ENCODE assay signal across 8 mouse cellular contexts in genomic region chr12:99562867-99563189, GRCm38 (mm10). TPM values are rescaled to one million over a fixed set of nuclear protein-coding genes. Genes with fewer than 3 reads are reported as not detected.
DNase-seq lines count a peak whose midpoint lies in the region; ATAC-seq and TF ChIP-seq lines count a peak whose summit lies in the region.

No protein-coding gene starts in this region.

- peak overlapping the region; percentile 80 for H3K27ac ChIP-seq in forebrain, postnatal 0 days (ENCODE audit: low read depth, low read length)
- peak overlapping the region; percentile 84; the same call in 1 of the 2 replicates for H3K27ac ChIP-seq in kidney, embryonic 15.5 days
- no peak overlapping the region for H3K27ac ChIP-seq in midbrain, embryonic 11.5 days (ENCODE audit: low read depth, low read length)

- H3K9me3 ChIP-seq in forebrain, postnatal 0 days (ENCODE audit: low read length) = no peaks in the 10 kb centered on the region
- H3K9me3 ChIP-seq in kidney, embryonic 15.5 days (replicated peaks) = no peaks in the 10 kb centered on the region
- no peaks in the 10 kb centered on the region for H3K9me3 ChIP-seq in midbrain, embryonic 11.5 days (ENCODE audit: control insufficient read depth, low read length)

- ATAC-seq in forebrain, postnatal 0 days = no peak
- ATAC-seq in kidney, embryonic 15.5 days (replicated peaks; ENCODE audit: low FRiP score) = no peak
- no peak for ATAC-seq in midbrain, embryonic 11.5 days (ENCODE audit: low FRiP score)
- ATAC-seq in activated CD4-positive, CD25-positive, alpha-beta regulatory T cell, adult 4 months = no peak

- peak overlapping the region; percentile 89 for H3K4me3 ChIP-seq in forebrain, postnatal 0 days (ENCODE audit: low read depth, low read length)
- H3K4me3 ChIP-seq in kidney, embryonic 15.5 days (replicated peaks) = peak overlapping the region; percentile 78
- H3K4me3 ChIP-seq in midbrain, embryonic 11.5 days (ENCODE audit: low read depth, low read length) = peak overlapping the region; percentile 53

- H3K27me3 ChIP-seq in forebrain, postnatal 0 days (ENCODE audit: insufficient read depth, low read length) = no peaks in the 10 kb centered on the region
- no peaks in the 10 kb centered on the region for H3K27me3 ChIP-seq in kidney, embryonic 15.5 days
- no peaks in the 10 kb centered on the region for H3K27me3 ChIP-seq in midbrain, embryonic 11.5 days (ENCODE audit: control insufficient read depth, insufficient read depth, low read length)

- TF ChIP-seq CTCF in forebrain, postnatal 0 days (IDR thresholded peaks at IDR 0.05; ENCODE audit: low read depth) = no peak

- peak overlapping the region; percentile 82 for H3K9ac ChIP-seq in forebrain, postnatal 0 days
- H3K9ac ChIP-seq in kidney, embryonic 15.5 days = peak overlapping the region; percentile 79
- H3K9ac ChIP-seq in midbrain, embryonic 11.5 days (ENCODE audit: low read length) = peak overlapping the region; percentile 69

- H3K36me3 ChIP-seq in forebrain, postnatal 0 days (ENCODE audit: insufficient read depth) = no peaks in the 10 kb centered on the region
- no peaks in the 10 kb centered on the region for H3K36me3 ChIP-seq in kidney, embryonic 15.5 days
- no peaks in the 10 kb centered on the region for H3K36me3 ChIP-seq in midbrain, embryonic 11.5 days (ENCODE audit: control insufficient read depth, insufficient read depth, low read length)

- H3K4me2 ChIP-seq in forebrain, postnatal 0 days (ENCODE audit: low read depth) = peak overlapping the region; percentile 74
- peak overlapping the region; percentile 91 for H3K4me2 ChIP-seq in kidney, embryonic 15.5 days
- peak overlapping the region; percentile 52 for H3K4me2 ChIP-seq in midbrain, embryonic 11.5 days

- peak; percentile 27 to 53 for DNase-seq in cerebellum, postnatal 14 days
- no peak for DNase-seq in cerebellum, postnatal 4 days (ENCODE audit: low spot score in 2 of 2)
- DNase-seq in adipocyte (ENCODE audit: low spot score) = peak; percentile 66
- peak; percentile 63 for DNase-seq in forebrain, postnatal 0 days
- peak; percentile 91 for DNase-seq in midbrain, embryonic 11.5 days (ENCODE audit: low spot score, missing footprints)
- DNase-seq in ovary, postnatal 36 days (ENCODE audit: low spot score) = no peak

- WGBS in forebrain, postnatal 0 days = under 1% methylated on average over 10 of the region's 10 CpGs
- under 1% methylated on average over 10 of the region's 10 CpGs for WGBS in kidney, embryonic 15.5 days
- under 1% methylated on average over 10 of the region's 10 CpGs for WGBS in midbrain, embryonic 11.5 days

- 0 out of 2 replicates have a peak, but pooled peaks cover 13% of the 10 kb centered on the region for H3K4me1 ChIP-seq in forebrain, postnatal 0 days (ENCODE audit: insufficient read depth)
- peaks cover 30% of the 10 kb centered on the region for H3K4me1 ChIP-seq in kidney, embryonic 15.5 days
- peaks cover 11% of the 10 kb centered on the region for H3K4me1 ChIP-seq in midbrain, embryonic 11.5 days (ENCODE audit: control insufficient read depth, insufficient read depth, low read length)

RNA-seq across cellular contexts. Expression of gene Foxn3, which starts 0.6 kb away (rescaled TPM):
- total RNA-seq in forebrain, postnatal 0 days (2014; rRNA removed) = 32.8 and 34.2 TPM in 2 replicates
- 44.1 and 61.3 TPM in 2 replicates for polyA plus RNA-seq in forebrain, postnatal 0 days (2015; fragmentation: Nextera tagmentation; extraction: Ambion mirVana)
- polyA plus RNA-seq in kidney, embryonic 15.5 days (2015; fragmentation: Nextera tagmentation; extraction: Ambion mirVana) = 60.8 and 65.7 TPM in 2 replicates
- 71.0 and 73.8 TPM in 2 replicates for polyA plus RNA-seq in midbrain, embryonic 11.5 days (2014; fragmentation: Nextera tagmentation; extraction: Ambion mirVana)
- 100 to 1,000 TPM in 1 of 2 experiments, 10 to 100 TPM in 1; 91.7 to 138 TPM for polyA plus RNA-seq in activated CD4-positive, CD25-positive, alpha-beta regulatory T cell, adult 4 months (2017; shearing (Covaris generic))

Comparison
In these comparisons a context has a peak if more than half of its experiments do, and no peak if none do; other contexts are left out.
1. DNase-seq: peak in cerebellum, postnatal 14 days (2 of 2), adipocyte (single experiment), forebrain, postnatal 0 days (single experiment) and midbrain, embryonic 11.5 days (single experiment); none in cerebellum, postnatal 4 days (0 of 2) and ovary, postnatal 36 days (single experiment).
2. Peak in every context shown above with its lines, with median percentiles within 50 percentile points of each other: H3K4me2 ChIP-seq, H3K4me3 ChIP-seq and H3K9ac ChIP-seq.